ENCODE assay signal across 21 mouse cellular contexts in genomic region chr9:42156566-42156965, GRCm38 (mm10).
"Had no signal": no experiment of that assay in that cellular context is flagged by ENCODE, and none has a peak within 500 bp of the region (broad histone marks: within the 10 kb centered on the region; RNA-seq: fewer than 3 reads in every experiment).

No protein-coding gene starts in this region.

- H3K4me3 ChIP-seq: lung, embryonic 15.5 days; midbrain, embryonic 10.5 days; midbrain, embryonic 13.5 days; myocyte; neural tube, embryonic 13.5 days; neural tube, embryonic 15.5 days had no signal

- DNase-seq: liver, postnatal 0 days; lung, adult 2 months; lung, postnatal 14 days; lung, postnatal 36 days; retina, postnatal 1 day; right cerebral cortex, adult 18-20 months; right cerebral cortex, postnatal 25 days; right cerebral cortex, postnatal 4 days; spleen, adult 18-20 months; thymus, adult 18-20 months; thymus, postnatal 14 days; thymus, postnatal 36 days had no signal

- H3K9ac ChIP-seq: liver, postnatal 0 days; lung, embryonic 15.5 days; midbrain, embryonic 13.5 days; neural tube, embryonic 13.5 days; neural tube, embryonic 15.5 days had no signal

- H3K9me3 ChIP-seq: lung, embryonic 15.5 days; midbrain, embryonic 10.5 days; midbrain, embryonic 13.5 days; neural tube, embryonic 13.5 days; neural tube, embryonic 15.5 days had no signal

- ATAC-seq: liver, postnatal 0 days; lung, postnatal 0 days; midbrain, embryonic 13.5 days; midbrain, embryonic 16.5 days had no signal

- H3K4me1 ChIP-seq: lung, embryonic 15.5 days; midbrain, embryonic 10.5 days; midbrain, embryonic 13.5 days; neural tube, embryonic 13.5 days; neural tube, embryonic 15.5 days had no signal

- H3K36me3 ChIP-seq: lung, embryonic 15.5 days; midbrain, embryonic 10.5 days; midbrain, embryonic 13.5 days; neural tube, embryonic 13.5 days; neural tube, embryonic 15.5 days had no signal

- H3K4me2 ChIP-seq: lung, embryonic 15.5 days; midbrain, embryonic 13.5 days; neural tube, embryonic 13.5 days; neural tube, embryonic 15.5 days had no signal

- H3K27ac ChIP-seq: lung, embryonic 15.5 days; macrophage; midbrain, embryonic 10.5 days; midbrain, embryonic 13.5 days; neural tube, embryonic 13.5 days; neural tube, embryonic 15.5 days had no signal

- H3K27me3 ChIP-seq: lung, embryonic 15.5 days; midbrain, embryonic 13.5 days; neural tube, embryonic 13.5 days; neural tube, embryonic 15.5 days had no signal
